ENCODE assay signal across 8 mouse cellular contexts in the genomic region with DNA sequence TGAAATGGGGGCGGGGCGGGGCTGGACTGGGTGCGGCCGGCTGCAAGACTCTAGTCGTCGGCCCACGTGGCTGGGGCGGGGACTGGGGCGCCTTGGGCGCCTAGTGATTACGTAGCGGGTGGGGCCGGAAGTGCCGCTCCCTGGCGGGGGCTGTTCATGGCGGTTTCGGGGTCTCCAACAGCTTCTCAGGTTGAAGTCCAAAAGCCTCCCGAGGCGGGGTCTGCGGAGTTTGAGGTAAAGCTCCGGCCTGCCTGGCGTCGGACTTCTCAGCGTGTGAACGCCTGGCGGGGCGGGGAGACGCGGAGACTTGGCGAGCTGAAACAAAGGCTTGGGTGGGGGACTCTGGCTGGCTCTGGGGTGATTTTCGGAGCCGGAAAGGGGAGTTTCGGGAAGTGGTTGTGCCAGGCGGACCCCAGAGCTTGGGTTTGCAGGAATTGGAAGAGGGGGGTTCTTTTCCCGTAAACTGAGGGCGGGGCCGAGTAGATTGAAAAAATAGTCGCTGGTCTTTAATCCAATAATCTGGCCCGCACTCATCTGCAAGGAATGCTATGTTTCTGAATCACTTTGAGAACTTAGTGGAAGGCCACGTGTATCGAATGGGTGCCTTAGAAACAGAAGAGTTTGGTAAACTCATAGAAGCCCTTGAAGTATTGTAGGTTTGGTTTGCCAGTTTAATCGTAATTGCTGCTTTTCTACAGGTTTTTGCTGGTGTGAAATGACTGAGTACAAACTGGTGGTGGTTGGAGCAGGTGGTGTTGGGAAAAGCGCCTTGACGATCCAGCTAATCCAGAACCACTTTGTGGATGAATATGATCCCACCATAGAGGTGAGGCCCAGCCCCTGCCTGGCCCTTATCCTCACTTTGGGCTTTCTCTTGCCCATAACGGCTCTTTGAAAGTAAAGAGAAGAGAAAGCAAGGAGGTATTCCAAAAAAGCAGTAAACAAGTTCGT. TPM values are rescaled to one million over a fixed set of nuclear protein-coding genes. Genes with fewer than 3 reads are reported as not detected.
A peak's percentile ranks its signal among the peaks of the same experiment; 100 is the strongest.
DNase-seq lines count a peak whose midpoint lies in the region; ATAC-seq and TF ChIP-seq lines count a peak whose summit lies in the region.

Gene Nras (plus strand): TSS at position 79 of the 951 bp plus-strand sequence.

- TF ChIP-seq POLR2A in bone marrow, adult 2 months (IDR thresholded peaks at IDR 0.05; ENCODE audit: borderline replicate concordance, control insufficient read depth, low read depth, low read length), result peak; percentile 53; the same call in 1 of the 2 replicates

- WGBS in bone marrow, adult 2 months, result 1% methylated on average over 46 of the region's 46 CpGs
- 2% methylated on average over 46 of the region's 46 CpGs for WGBS in embryonic facial prominence, embryonic 15.5 days
- whole genome bisulfite sequencing in kidney, embryonic 14.5 days, result 2% methylated on average over 46 of the region's 46 CpGs
- WGBS in limb, embryonic 15.5 days, result 2% methylated on average over 46 of the region's 46 CpGs

- no peaks in the 10 kb centered on the region for H3K9me3 ChIP-seq in embryonic facial prominence, embryonic 15.5 days (replicated peaks)
- H3K9me3 ChIP-seq in kidney, embryonic 14.5 days (ENCODE audit: control insufficient read depth, low read length), result no peaks in the 10 kb centered on the region
- no peaks in the 10 kb centered on the region for H3K9me3 ChIP-seq in limb, embryonic 15.5 days

- DNase-seq in 416B (ENCODE audit: low read depth), result peak; percentile 94
- DNase-seq in heart, adult 9 months (ENCODE audit: low spot score in 2 of 2), result peak; percentile 93 to 94
- DNase-seq in monocyte, adult 2 months (ENCODE audit: low read depth in 1 of 2, low spot score in 2 of 2), result peak; percentile 82 to 91
- peak; percentile 90 to 92 for DNase-seq in spleen, postnatal 36 days (ENCODE audit: low spot score in 2 of 2)

- H3K4me3 ChIP-seq in bone marrow, adult 2 months (replicated peaks; ENCODE audit: control insufficient read depth, low read depth, low read length), result peak within 1 kb of the TSS; percentile 89
- peak within 1 kb of the TSS; percentile 81 for H3K4me3 ChIP-seq in embryonic facial prominence, embryonic 15.5 days (replicated peaks)
- H3K4me3 ChIP-seq in kidney, embryonic 14.5 days (ENCODE audit: low read length), result peak within 1 kb of the TSS; percentile 91
- peak within 1 kb of the TSS; percentile 73 for H3K4me3 ChIP-seq in limb, embryonic 15.5 days

- peak within 1 kb of the TSS; percentile 68 for H3K9ac ChIP-seq in embryonic facial prominence, embryonic 15.5 days
- H3K9ac ChIP-seq in kidney, embryonic 14.5 days (ENCODE audit: low read depth, low read length), result peak within 1 kb of the TSS; percentile 93
- H3K9ac ChIP-seq in limb, embryonic 15.5 days, result peak within 1 kb of the TSS; percentile 80

- H3K4me1 ChIP-seq in bone marrow, adult 2 months (ENCODE audit: control insufficient read depth, insufficient read depth, low read length), result no peaks in the 10 kb centered on the region; the same call in 1 of the 2 replicates
- no peaks in the 10 kb centered on the region; the same call in 1 of the 2 replicates for H3K4me1 ChIP-seq in embryonic facial prominence, embryonic 15.5 days
- 0 out of 2 replicates have a peak, but pooled peaks cover 4% of the 10 kb centered on the region for H3K4me1 ChIP-seq in kidney, embryonic 14.5 days (ENCODE audit: control insufficient read depth, insufficient read depth, low read length)
- peaks cover 5% of the 10 kb centered on the region; the same call in 1 of the 2 replicates for H3K4me1 ChIP-seq in limb, embryonic 15.5 days

- H3K36me3 ChIP-seq in embryonic facial prominence, embryonic 15.5 days, result peaks cover 68% of the 10 kb centered on the region
- peaks cover 68% of the 10 kb centered on the region for H3K36me3 ChIP-seq in kidney, embryonic 14.5 days (ENCODE audit: control insufficient read depth, insufficient read depth, low read length)
- H3K36me3 ChIP-seq in limb, embryonic 15.5 days, result peaks cover 57% of the 10 kb centered on the region

- peak within 1 kb of the TSS; percentile 74 for H3K4me2 ChIP-seq in embryonic facial prominence, embryonic 15.5 days (replicated peaks)
- H3K4me2 ChIP-seq in kidney, embryonic 14.5 days (replicated peaks; ENCODE audit: low read depth, low read length), result peak within 1 kb of the TSS; percentile 57
- H3K4me2 ChIP-seq in limb, embryonic 15.5 days, result peak within 1 kb of the TSS; percentile 70

- H3K27me3 ChIP-seq in embryonic facial prominence, embryonic 15.5 days, result no peaks in the 10 kb centered on the region
- H3K27me3 ChIP-seq in kidney, embryonic 14.5 days (ENCODE audit: control insufficient read depth, insufficient read depth, low read length), result no peaks in the 10 kb centered on the region
- H3K27me3 ChIP-seq in limb, embryonic 15.5 days, result no peaks in the 10 kb centered on the region

- no peak for TF ChIP-seq CTCF in bone marrow, adult 2 months (IDR thresholded peaks at IDR 0.05; ENCODE audit: control insufficient read depth, insufficient read depth, low read length)

- ATAC-seq in embryonic facial prominence, embryonic 15.5 days (ENCODE audit: insufficient number of reproducible peaks, low FRiP score, low TSS enrichment, low read depth), result peak; percentile 97
- ATAC-seq in kidney, embryonic 14.5 days (ENCODE audit: low FRiP score, low TSS enrichment), result peak; percentile 99
- ATAC-seq in limb, embryonic 15.5 days (ENCODE audit: insufficient number of reproducible peaks, low FRiP score, low TSS enrichment, low read depth), result peak; percentile 96

- H3K27ac ChIP-seq in bone marrow, adult 2 months (ENCODE audit: control insufficient read depth, insufficient read depth, low read depth, low read length, poor library complexity), result peak within 1 kb of the TSS; percentile 86
- H3K27ac ChIP-seq in embryonic facial prominence, embryonic 15.5 days (replicated peaks), result peak within 1 kb of the TSS; percentile 98
- peak within 1 kb of the TSS; percentile 96 for H3K27ac ChIP-seq in kidney, embryonic 14.5 days (ENCODE audit: low read depth, low read length)
- peak within 1 kb of the TSS; percentile 99 for H3K27ac ChIP-seq in limb, embryonic 15.5 days

RNA-seq across cellular contexts. Expression of gene Nras, which starts in this region (rescaled TPM):
- polyA plus RNA-seq in bone marrow, adult 2 months (2011; ENCODE audit: insufficient read depth, insufficient read length, low replicate concordance, missing spikeins), result 22.5 and 23.7 TPM in 2 replicates
- polyA plus RNA-seq in embryonic facial prominence, embryonic 15.5 days (2015; fragmentation: Nextera tagmentation; extraction: Ambion mirVana), result 93.6 and 103 TPM in 2 replicates
- polyA plus RNA-seq in kidney, embryonic 14.5 days (2014; fragmentation: Nextera tagmentation; extraction: Ambion mirVana), result 124 and 135 TPM in 2 replicates
- polyA plus RNA-seq in limb, embryonic 15.5 days (2015; fragmentation: Nextera tagmentation; extraction: Ambion mirVana), result 98.0 and 98.1 TPM in 2 replicates

Comparison
In these comparisons a context has a peak if more than half of its experiments do, and no peak if none do; other contexts are left out.
1. Peak in every context shown above with its lines: DNase-seq, ATAC-seq, H3K4me3 ChIP-seq and H3K27ac ChIP-seq.